Mouse (Mus musculus): Measurements from ENCODE around the gene Zfp169.

The Zfp169 gene

DNA sequence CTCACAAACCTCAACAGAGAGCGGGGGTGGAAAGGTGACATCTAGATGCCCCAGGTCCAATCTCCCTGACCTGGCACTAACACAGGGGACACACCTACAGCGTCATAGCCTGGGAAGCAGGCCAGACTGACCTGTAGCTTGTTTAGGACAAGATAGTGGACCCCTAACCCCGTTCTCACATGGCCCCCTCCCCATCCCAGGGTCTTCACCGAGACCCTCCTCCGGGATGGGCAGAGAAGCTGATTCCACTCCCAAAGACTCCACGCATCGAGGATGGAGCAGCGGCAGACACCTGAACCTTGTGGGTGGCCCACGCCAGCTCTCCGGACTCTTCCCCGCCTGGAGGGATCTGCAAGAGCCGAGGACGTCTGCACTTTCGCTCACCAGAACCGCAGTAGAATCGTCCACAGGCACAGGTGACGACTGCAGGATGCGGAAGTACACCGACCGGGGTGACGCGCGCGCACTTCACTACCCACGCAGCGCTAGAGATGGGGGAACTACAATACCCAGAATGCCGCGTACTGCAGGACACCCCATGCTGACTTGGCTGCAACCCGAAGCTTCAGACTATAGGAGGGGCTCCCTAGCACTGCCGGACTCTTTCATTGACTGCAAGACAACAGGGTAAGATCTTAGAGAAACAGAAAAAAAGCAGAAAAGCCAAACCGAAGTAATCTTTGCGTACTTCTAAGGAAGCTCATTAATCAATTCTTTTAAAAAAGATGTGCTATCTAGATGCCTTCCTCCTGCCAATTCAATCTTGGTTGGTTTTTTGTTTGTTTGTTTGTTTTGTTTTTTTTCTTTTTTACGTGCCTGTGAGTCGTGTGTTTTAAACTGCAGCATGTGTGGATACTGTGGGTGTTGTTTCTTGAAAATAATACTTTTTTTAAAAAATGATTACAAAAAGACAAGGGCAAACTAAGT is at the start of gene Zfp169, which contains the start of gene A830005F24Rik:
Gene Zfp169 (minus strand): TSS at position 449 of the 927 bp plus-strand sequence.
Gene A830005F24Rik (plus strand): TSS at position 568 of the 927 bp plus-strand sequence.
- peak; percentile 86 to 93 for DNase-seq (ENCODE audit: low spot score in 2 of 2)

GRCm38 (mm10) chr13:48562336-48562735 is 49.1 kb upstream of the Zfp169 start:
- no peak for DNase-seq (ENCODE audit: low spot score in 2 of 2)

GRCm38 (mm10) chr13:48561481-48561880 is 48.2 kb upstream of the Zfp169 start:
- DNase-seq (ENCODE audit: low spot score in 2 of 2) = no peak

- no peak for DNase-seq (ENCODE audit: low spot score in 2 of 2)
Observed at GRCm38 (mm10) chr13:48555976-48556375, 42.7 kb upstream of the Zfp169 start.

DNA sequence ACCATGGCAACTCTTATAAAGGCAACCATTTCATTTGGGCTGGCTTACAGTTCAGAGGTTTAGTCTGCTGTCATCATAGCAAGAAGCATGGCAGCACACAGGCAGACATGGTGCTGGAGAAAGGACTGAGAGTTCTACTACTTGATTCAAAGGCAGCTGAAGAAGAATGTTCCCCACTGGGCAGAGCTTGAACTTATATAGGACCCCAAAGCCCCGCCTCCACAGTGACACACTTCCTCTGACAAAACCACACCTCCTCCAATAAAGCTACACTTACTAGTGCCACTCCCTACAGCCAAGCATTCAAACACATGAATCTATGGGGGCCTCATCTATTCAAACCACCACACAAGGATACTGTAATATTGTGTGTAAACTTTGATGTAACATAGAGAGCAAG is 41.3 kb upstream of the Zfp169 start:
- DNase-seq (ENCODE audit: low spot score in 2 of 2) = no peak

DNA sequence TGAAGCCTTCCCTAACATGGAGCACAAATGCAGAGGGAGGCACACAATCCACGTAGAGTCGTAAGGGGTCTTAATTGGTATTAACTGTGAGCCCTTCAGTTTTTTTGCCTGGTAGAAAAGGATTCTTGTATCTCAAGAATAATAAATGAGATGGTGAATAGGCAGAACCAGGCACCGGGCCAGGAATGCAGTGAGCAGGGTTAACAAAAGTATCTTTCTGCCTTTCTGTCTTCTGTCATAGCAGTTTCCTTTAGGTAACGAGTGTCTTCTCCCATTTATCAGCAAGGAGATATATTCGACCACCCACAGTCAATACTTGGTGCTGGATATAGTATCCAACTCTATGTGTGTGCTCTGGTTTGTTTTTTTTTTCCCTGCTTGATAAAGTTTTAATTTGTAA is 40.3 kb upstream of the Zfp169 start:
- no peak for DNase-seq (ENCODE audit: low spot score in 2 of 2)

- DNase-seq (ENCODE audit: low spot score in 2 of 2) = peak; percentile 93 to 96
Observed at GRCm38 (mm10) chr13:48552181-48553090, 39.2 kb upstream of the Zfp169 start.

DNA sequence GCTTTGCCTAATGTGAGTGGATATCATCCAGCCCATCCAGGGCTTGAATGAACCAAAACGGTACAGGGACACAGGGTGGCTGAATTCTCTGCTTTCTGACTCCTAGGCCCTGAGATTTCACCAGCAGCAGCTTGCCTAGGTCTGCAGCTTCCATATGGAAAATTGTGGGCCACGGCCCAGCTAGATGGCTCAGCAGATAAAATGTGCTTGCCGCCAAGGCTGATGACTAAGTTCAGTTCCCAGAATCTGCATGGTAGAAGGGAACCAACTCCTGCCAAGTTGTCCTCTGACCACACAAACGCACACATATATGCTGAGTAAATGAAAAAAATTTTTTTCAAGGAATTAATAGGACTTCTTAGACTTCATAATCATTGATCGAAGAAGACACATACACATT is 35.0 kb upstream of the Zfp169 start:
- no peak for DNase-seq (ENCODE audit: low spot score in 2 of 2)

DNA sequence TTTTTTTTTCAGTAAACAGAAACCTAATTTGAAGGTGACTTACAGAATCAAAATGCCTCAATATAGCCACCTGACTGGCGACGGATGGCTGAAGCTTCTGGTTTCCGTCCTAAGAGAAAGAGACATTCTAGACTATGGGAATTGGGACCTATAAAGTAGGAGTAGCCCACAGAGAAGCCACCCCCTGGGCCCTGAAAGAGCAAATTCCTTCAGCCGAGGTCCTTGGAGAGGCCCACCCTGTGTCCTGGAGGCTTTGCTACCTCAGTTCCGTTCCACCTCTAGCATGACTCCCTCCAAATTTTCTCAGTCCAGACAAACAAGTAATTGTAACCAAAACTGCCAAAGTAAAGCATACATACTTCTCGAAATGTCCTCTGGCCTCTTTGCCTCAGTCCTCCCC is 34.4 kb upstream of the Zfp169 start:
- no peak for DNase-seq (ENCODE audit: low spot score in 2 of 2)

GRCm38 (mm10) chr13:48546330-48546917 is 33.2 kb upstream of the Zfp169 start:
- DNase-seq (ENCODE audit: low spot score in 2 of 2) = peak; percentile 100

- peak; percentile 92 to 93 for DNase-seq (ENCODE audit: low spot score in 2 of 2)
Observed at GRCm38 (mm10) chr13:48545476-48546281, 32.4 kb upstream of the Zfp169 start.

DNA sequence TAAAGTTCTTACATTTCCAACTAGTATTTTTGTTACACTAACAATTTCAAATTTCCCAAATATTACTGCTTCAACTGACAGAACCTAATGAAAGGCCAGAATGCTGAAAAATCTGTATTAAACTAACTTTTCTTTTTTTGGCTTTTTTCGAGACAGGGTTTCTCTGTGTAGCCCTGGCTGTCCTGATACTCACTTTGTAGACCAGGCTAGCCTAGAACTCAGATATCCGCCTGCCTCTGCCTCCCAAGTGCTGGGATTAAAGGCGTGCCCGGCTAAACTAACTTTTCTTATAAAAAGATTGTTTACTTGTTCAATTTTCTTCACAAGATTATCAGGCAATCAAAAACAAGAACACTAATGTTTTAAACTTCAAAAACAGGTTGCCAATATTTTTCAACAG is 31.6 kb upstream of the Zfp169 start:
- no peak for DNase-seq (ENCODE audit: low spot score in 2 of 2)

DNA sequence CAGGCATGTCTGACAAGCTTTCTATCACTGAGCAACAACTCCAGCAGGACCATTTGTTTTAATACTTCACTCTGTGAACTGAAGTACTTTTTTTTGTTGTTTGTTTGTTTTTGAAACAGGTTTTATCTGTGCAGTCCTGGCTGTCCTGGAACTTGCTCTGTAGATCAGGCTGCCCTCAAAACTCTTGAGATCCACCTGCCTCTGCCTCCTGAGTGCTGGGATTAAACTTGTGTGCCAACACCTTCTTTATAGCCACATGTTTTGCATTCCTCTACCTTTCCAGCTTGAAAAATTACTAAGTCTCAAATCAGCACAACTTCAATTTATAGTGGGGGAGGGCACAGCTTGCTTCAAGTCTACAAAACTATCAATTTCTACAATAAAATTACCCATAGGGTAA is 31.1 kb upstream of the Zfp169 start:
- DNase-seq (ENCODE audit: low spot score in 2 of 2) = no peak

- DNase-seq (ENCODE audit: low spot score in 2 of 2) = no peak
Observed at GRCm38 (mm10) chr13:48540488-48540887, 27.2 kb upstream of the Zfp169 start.

GRCm38 (mm10) chr13:48533441-48533840 is 20.2 kb upstream of the Zfp169 start:
- no peak for DNase-seq (ENCODE audit: low spot score in 2 of 2)

- DNase-seq (ENCODE audit: low spot score in 2 of 2) = no peak
Observed at GRCm38 (mm10) chr13:48531448-48531847, 18.2 kb upstream of the Zfp169 start.

DNA sequence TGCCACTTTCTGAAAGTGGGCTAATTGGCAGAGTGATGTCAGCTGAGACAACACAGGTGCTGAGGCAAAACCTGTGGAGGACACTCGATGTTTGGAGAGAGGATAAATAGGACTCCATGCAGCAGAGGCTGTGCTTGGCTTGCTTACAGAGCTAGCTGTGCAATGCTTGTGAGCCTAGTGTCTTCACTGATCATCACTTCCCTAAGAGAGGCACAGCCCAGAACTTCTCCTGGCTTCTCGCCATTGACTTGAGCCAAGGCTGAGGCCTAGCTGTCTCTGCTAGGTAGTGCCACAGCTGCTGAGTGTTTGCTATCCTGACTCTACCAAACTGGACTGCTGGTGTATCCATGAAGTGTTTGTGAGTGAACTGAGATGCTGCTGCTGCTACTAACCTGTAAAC is 17.4 kb upstream of the Zfp169 start:
- DNase-seq (ENCODE audit: low spot score in 2 of 2) = no peak

DNA sequence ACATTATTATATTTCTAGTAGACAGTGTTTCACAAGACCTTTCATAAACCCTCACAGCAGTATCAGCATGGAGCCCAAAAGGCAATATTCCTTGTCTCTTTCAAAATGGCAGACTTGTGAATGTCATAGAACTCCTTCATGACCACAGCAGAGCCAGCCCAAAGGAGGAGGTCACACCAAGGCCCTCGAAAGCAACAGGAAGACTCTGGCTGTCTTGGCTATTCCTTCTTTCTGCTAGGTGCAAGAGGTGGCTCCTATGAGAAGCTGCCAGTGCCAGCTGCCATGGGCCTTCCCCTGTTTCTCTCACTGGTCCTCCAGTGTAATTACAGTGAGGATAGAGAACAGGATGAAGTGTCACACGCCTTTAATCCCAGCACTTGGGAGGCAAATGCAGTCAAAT is 15.8 kb upstream of the Zfp169 start:
- DNase-seq (ENCODE audit: low spot score in 2 of 2) = no peak

DNA sequence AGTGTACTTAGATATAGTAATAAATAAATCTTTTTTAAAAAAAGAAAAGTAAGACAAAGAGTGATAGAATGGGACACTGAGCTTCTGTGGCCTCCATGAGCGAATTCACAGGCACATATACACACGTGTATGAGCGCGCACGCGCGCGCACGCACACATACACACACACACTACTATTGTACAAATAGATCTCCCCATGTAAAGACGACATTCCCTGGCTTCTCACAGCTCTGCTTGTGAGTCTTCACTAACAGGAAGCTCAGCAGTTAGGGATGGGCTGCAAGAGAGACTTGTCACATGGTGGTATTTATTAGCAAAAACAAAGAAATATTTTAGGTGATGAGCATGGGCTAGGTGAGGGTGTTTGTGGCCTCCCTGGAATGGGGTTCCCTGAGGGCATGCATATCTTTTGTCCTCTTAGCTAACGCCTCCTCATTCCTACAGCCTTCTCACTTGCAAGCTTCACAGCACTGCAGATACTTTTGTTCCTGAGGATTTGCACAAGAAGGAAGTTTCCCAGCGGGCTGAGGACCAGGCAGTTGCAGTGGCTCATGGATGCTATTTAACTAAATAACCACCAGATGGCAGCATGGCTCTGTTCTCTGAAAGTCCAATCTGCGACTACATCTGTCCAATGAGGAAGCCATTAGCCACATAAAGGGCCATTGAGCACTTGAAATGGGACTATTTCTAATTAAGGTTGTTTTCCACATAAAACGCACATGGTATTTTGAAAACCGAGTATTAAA is 15.0 kb upstream of the Zfp169 start:
- peak; percentile 46 to 83 for DNase-seq (ENCODE audit: low spot score in 2 of 2)

- no peak for DNase-seq (ENCODE audit: low spot score in 2 of 2)
Observed at GRCm38 (mm10) chr13:48525745-48526144, 12.5 kb upstream of the Zfp169 start.
